Mouse (Mus musculus) lung, postnatal 0 days (tissue): ENCODE results near the gene Frmd4a. TPM values are rescaled to one million over a fixed set of nuclear protein-coding genes. Genes with fewer than 3 reads are reported as not detected.

Experiments used
- ATAC-seq: fragments of 200-750 bp; cut with Nextera tagmentation; 2 replicates; pipeline ENCODE4 v1.8.0; 2017; ENCODE audit warnings: moderate library complexity
- DNase-seq: peaks from one replicate; pipeline ENCODE4 v3.0.0-alpha.2; 2016; ENCODE audit warnings: low spot score
- H3K27ac ChIP-seq: fragments of 300-500 bp; sonication (generic); 2 replicates; pipeline ENCODE4 v1.5.1; 2014; ENCODE audit warnings: antibody characterized with exemption, mild to moderate bottlenecking, low read length, mixed read lengths
- H3K27me3 ChIP-seq: fragments of 300-500 bp; sonication (generic); replicated peaks from 2 replicates; pipeline ENCODE4 v1.6.1; 2014; ENCODE audit warnings: low read length, mixed read lengths; ENCODE audit not compliant: insufficient read depth
- H3K36me3 ChIP-seq: fragments of 300-500 bp; sonication (generic); 2 replicates; pipeline ENCODE4 v1.6.1; 2014; ENCODE audit warnings: low read length, mixed read lengths; ENCODE audit not compliant: insufficient read depth
- H3K4me1 ChIP-seq: fragments of 300-500 bp; sonication (generic); 2 replicates; pipeline ENCODE4 v1.6.1; 2014; ENCODE audit warnings: antibody characterized with exemption, low read depth, low read length, mixed read lengths; ENCODE audit not compliant: insufficient read depth
- H3K4me2 ChIP-seq: fragments of 300-500 bp; sonication (generic); replicated peaks from 2 replicates; pipeline ENCODE4 v1.6.1; 2014; ENCODE audit warnings: low read depth, mild to moderate bottlenecking, low read length, moderate library complexity, mixed read lengths
- H3K4me3 ChIP-seq: fragments of 300-500 bp; sonication (generic); 2 replicates; pipeline ENCODE4 v1.5.1; 2014; ENCODE audit warnings: low read depth, low read length
- H3K9ac ChIP-seq: fragments of 300-500 bp; sonication (generic); replicated peaks from 2 replicates; pipeline ENCODE4 v1.6.1; 2014; ENCODE audit warnings: low read depth, mild to moderate bottlenecking
- H3K9me3 ChIP-seq: fragments of 300-500 bp; sonication (generic); 2 replicates; pipeline ENCODE4 v1.6.1; 2016; ENCODE audit warnings: low read length, mixed read lengths
- CTCF ChIP-seq: IDR thresholded peaks from 2 replicates; pipeline ENCODE4 v1.5.1; 2016; ENCODE audit warnings: antibody characterized with exemption, mild to moderate bottlenecking
- EP300 ChIP-seq: IDR thresholded peaks from 2 replicates; pipeline ENCODE4 v1.6.1; 2016; ENCODE audit warnings: antibody characterized with exemption, mild to moderate bottlenecking, control low read depth
- WGBS: fragments of 180-500 bp; shearing (Covaris S2); extraction: QIAGEN DNeasy Blood & Tissue Kit; methylation state at CpG from one replicate; pipeline ENCODE4 v1.1.7; 2014; 5-methylcytosine and 5-hydroxymethylcytosine counted together
- polyA plus RNA-seq: library from polyadenylated mRNA; unstranded; fragments of >200 nt; fragmentation: Nextera tagmentation; extraction: Ambion mirVana; gene quantifications from 2 replicates; pipeline ENCODE4 v1.2.1, GENCODE M21; 2015

Frmd4a gene
- polyA plus RNA-seq, 1 experiment from 2014 or later = 15.8 TPM

GRCm38 (mm10) chr2:4029031-4029747 is 11.7 kb downstream of the Frmd4a start:
- ATAC-seq = no peak
- no peak for TF ChIP-seq EP300
- no peak for TF ChIP-seq CTCF
- no peaks in the 10 kb centered on the region for H3K9me3 ChIP-seq
- H3K4me2 ChIP-seq = no peak overlapping the region
- no peak overlapping the region for H3K27ac ChIP-seq
- no peak for DNase-seq
- H3K4me3 ChIP-seq = no peak overlapping the region
- WGBS = 75% methylated on average over 4 of the region's 4 CpGs
- no peaks in the 10 kb centered on the region for H3K36me3 ChIP-seq
- no peaks in the 10 kb centered on the region for H3K4me1 ChIP-seq
- H3K27me3 ChIP-seq = no peaks in the 10 kb centered on the region
- H3K9ac ChIP-seq = no peak overlapping the region

GRCm38 (mm10) chr2:4036153-4036589 is 18.7 kb downstream of the Frmd4a start:
- no peak for DNase-seq

GRCm38 (mm10) chr2:4036651-4037117 is 19.2 kb downstream of the Frmd4a start:
- no peaks in the 10 kb centered on the region for H3K4me1 ChIP-seq
- H3K27ac ChIP-seq = no peak overlapping the region
- TF ChIP-seq EP300 (no peak), CTCF (no peak)
- no peak overlapping the region for H3K9ac ChIP-seq
- no peaks in the 10 kb centered on the region for H3K36me3 ChIP-seq
- DNase-seq (no peak), ATAC-seq (no peak)
- no peak overlapping the region for H3K4me3 ChIP-seq
- no peaks in the 10 kb centered on the region for H3K9me3 ChIP-seq
- WGBS = 91% methylated on average over 8 of the region's 8 CpGs
- H3K27me3 ChIP-seq = no peaks in the 10 kb centered on the region
- H3K4me2 ChIP-seq = no peak overlapping the region

More at GRCm38 (mm10) chr2:4036153-4036589, 18.7 kb downstream of the Frmd4a start:
- no peaks in the 10 kb centered on the region for H3K4me1 ChIP-seq
- no peaks in the 10 kb centered on the region for H3K9me3 ChIP-seq
- H3K4me3 ChIP-seq = no peak overlapping the region
- H3K27ac ChIP-seq = no peak overlapping the region
- H3K36me3 ChIP-seq = no peaks in the 10 kb centered on the region
- H3K9ac ChIP-seq = no peak overlapping the region
- no peak for ATAC-seq
- no peaks in the 10 kb centered on the region for H3K27me3 ChIP-seq
- no peak for TF ChIP-seq EP300
- H3K4me2 ChIP-seq = no peak overlapping the region
- 72% methylated on average over 4 of the region's 4 CpGs for WGBS

GRCm38 (mm10) chr2:4042009-4042408 is 24.5 kb downstream of the Frmd4a start:
- H3K9ac ChIP-seq = no peak overlapping the region
- ATAC-seq = no peak
- 44% methylated on average over 3 of the region's 3 CpGs for WGBS
- no peak overlapping the region for H3K27ac ChIP-seq
- H3K4me2 ChIP-seq = no peak overlapping the region
- no peak for DNase-seq
- H3K36me3 ChIP-seq = no peaks in the 10 kb centered on the region
- TF ChIP-seq CTCF (no peak), EP300 (no peak)
- H3K4me3 ChIP-seq = no peak overlapping the region
- no peaks in the 10 kb centered on the region for H3K9me3 ChIP-seq
- no peaks in the 10 kb centered on the region for H3K4me1 ChIP-seq
- H3K27me3 ChIP-seq = no peaks in the 10 kb centered on the region

GRCm38 (mm10) chr2:4055481-4055880 is 38.0 kb downstream of the Frmd4a start:
- H3K9ac ChIP-seq = no peak overlapping the region
- H3K4me3 ChIP-seq = no peak overlapping the region
- H3K36me3 ChIP-seq = no peaks in the 10 kb centered on the region
- H3K4me2 ChIP-seq = no peak overlapping the region
- 55% methylated on average over 2 of the region's 2 CpGs for WGBS
- ATAC-seq (no peak), DNase-seq (no peak)
- no peaks in the 10 kb centered on the region for H3K9me3 ChIP-seq
- H3K27ac ChIP-seq = no peak overlapping the region
- TF ChIP-seq CTCF (no peak), EP300 (no peak)
- H3K4me1 ChIP-seq = no peaks in the 10 kb centered on the region
- H3K27me3 ChIP-seq = no peaks in the 10 kb centered on the region

- 23% methylated on average over 2 of the region's 2 CpGs for WGBS
Observed at GRCm38 (mm10) chr2:4060675-4061074, 43.2 kb downstream of the Frmd4a start.

More at GRCm38 (mm10) chr2:4060675-4061074, 43.2 kb downstream of the Frmd4a start:
- ATAC-seq (no peak), DNase-seq (no peak)
- no peak for TF ChIP-seq CTCF
- TF ChIP-seq EP300 = no peak
- H3K27me3 ChIP-seq = no peaks in the 10 kb centered on the region
- H3K4me2 ChIP-seq = no peak overlapping the region
- H3K27ac ChIP-seq = no peak overlapping the region
- H3K9me3 ChIP-seq = no peaks in the 10 kb centered on the region
- H3K9ac ChIP-seq = no peak overlapping the region
- H3K4me1 ChIP-seq = no peaks in the 10 kb centered on the region
- no peak overlapping the region for H3K4me3 ChIP-seq
- H3K36me3 ChIP-seq = no peaks in the 10 kb centered on the region
